Mouse (Mus musculus) limb, embryonic 11.5 days (tissue): ENCODE results near the gene Ptpn11. TPM values are rescaled to one million over a fixed set of nuclear protein-coding genes. Genes with fewer than 3 reads are reported as not detected.

Source experiments
- ATAC-seq: fragments of 200-750 bp; cut with Nextera tagmentation; 2 replicates; pipeline ENCODE4 v1.8.0; 2017; ENCODE audit warnings: low read depth; ENCODE audit not compliant: insufficient number of reproducible peaks, low FRiP score, low TSS enrichment
- DNase-seq: peaks from one replicate; pipeline ENCODE4 v3.0.0-alpha.2; 2015; ENCODE audit warnings: low spot score
- H3K27ac ChIP-seq: fragments of 300-500 bp; sonication (generic); replicated peaks from 2 replicates; pipeline ENCODE4 v1.5.1; 2014; ENCODE audit warnings: low read depth, mild to moderate bottlenecking, low read length
- H3K27me3 ChIP-seq: fragments of 300-500 bp; sonication (generic); 2 replicates; pipeline ENCODE4 v1.6.1; 2014; ENCODE audit warnings: mild to moderate bottlenecking, low read length, mixed read lengths; ENCODE audit not compliant: control insufficient read depth, insufficient read depth
- H3K36me3 ChIP-seq: fragments of 300-500 bp; sonication (generic); 2 replicates; pipeline ENCODE4 v1.6.1; 2014; ENCODE audit warnings: mild to moderate bottlenecking, low read length, moderate library complexity, mixed read lengths; ENCODE audit not compliant: control insufficient read depth, insufficient read depth
- H3K4me1 ChIP-seq: fragments of 300-500 bp; sonication (generic); 2 replicates; pipeline ENCODE4 v1.6.1; 2014; ENCODE audit warnings: low read length, mixed read lengths; ENCODE audit not compliant: control insufficient read depth, insufficient read depth
- H3K4me2 ChIP-seq: fragments of 300-500 bp; sonication (generic); 2 replicates; pipeline ENCODE4 v1.6.1; 2014; ENCODE audit warnings: low read depth, mild to moderate bottlenecking, moderate library complexity; ENCODE audit not compliant: severe bottlenecking
- H3K4me3 ChIP-seq: fragments of 300-500 bp; sonication (generic); 2 replicates; pipeline ENCODE4 v1.5.1; 2014; ENCODE audit warnings: low read depth, low read length
- H3K9ac ChIP-seq: fragments of 300-500 bp; sonication (generic); 2 replicates; pipeline ENCODE4 v1.6.1; 2014; ENCODE audit warnings: mild to moderate bottlenecking, low read length
- H3K9me3 ChIP-seq: fragments of 300-500 bp; sonication (generic); 2 replicates; pipeline ENCODE4 v1.6.1; 2016; ENCODE audit warnings: low read length; ENCODE audit not compliant: control insufficient read depth
- WGBS: fragments of 180-500 bp; shearing (Covaris S2); extraction: QIAGEN DNeasy Blood & Tissue Kit; methylation state at CpG from one replicate; pipeline ENCODE4 v1.1.7; 2014; 5-methylcytosine and 5-hydroxymethylcytosine counted together
- polyA plus RNA-seq: library from polyadenylated mRNA; unstranded; fragments of >200 nt; fragmentation: Nextera tagmentation; extraction: Ambion mirVana; gene quantifications from 2 replicates; pipeline ENCODE4 v1.2.1, GENCODE M21; 2014

Ptpn11 gene
- polyA plus RNA-seq, 1 experiment from 2014 or later = 27.5 TPM

DNA sequence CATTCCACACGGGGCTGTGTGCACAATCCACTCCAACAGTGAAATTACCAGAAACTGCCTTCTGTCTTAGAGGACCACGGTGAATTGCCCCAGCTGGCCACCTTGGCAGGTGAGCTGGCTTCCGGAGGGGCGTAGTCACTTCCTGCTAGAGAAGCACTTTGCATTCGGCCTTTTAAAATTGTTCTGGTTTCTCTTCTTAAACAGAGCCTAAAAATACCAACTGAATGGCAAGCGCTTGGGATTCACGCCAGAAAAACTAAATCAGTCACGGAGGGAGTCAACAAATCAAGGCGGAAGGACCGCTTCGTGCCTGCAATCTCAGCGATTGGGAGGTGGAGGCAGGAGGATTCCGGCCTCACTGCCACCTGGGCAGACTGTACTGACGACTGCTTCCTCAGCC is 77.0 kb downstream of the Ptpn11 start:
- H3K4me3 ChIP-seq = no peak overlapping the region
- no peak overlapping the region for H3K4me2 ChIP-seq
- no peaks in the 10 kb centered on the region for H3K4me1 ChIP-seq
- H3K9me3 ChIP-seq = no peaks in the 10 kb centered on the region
- DNase-seq (no peak), ATAC-seq (no peak)
- no peak overlapping the region for H3K27ac ChIP-seq
- H3K27me3 ChIP-seq = no peaks in the 10 kb centered on the region
- H3K9ac ChIP-seq = no peak overlapping the region
- H3K36me3 ChIP-seq = no peaks in the 10 kb centered on the region
- WGBS = 88% methylated on average over 14 of the region's 14 CpGs

- no peaks in the 10 kb centered on the region for H3K9me3 ChIP-seq
- ATAC-seq (no peak), DNase-seq (no peak)
- no peak overlapping the region for H3K9ac ChIP-seq
- no peaks in the 10 kb centered on the region for H3K27me3 ChIP-seq
- H3K4me2 ChIP-seq = no peak overlapping the region
- no peaks in the 10 kb centered on the region for H3K4me1 ChIP-seq
- H3K36me3 ChIP-seq = no peaks in the 10 kb centered on the region
- no peak overlapping the region for H3K4me3 ChIP-seq
- WGBS = 79% methylated on average over 5 of the region's 5 CpGs
- H3K27ac ChIP-seq = no peak overlapping the region
Measured at GRCm38 (mm10) chr5:121112390-121112789, 78.8 kb downstream of the Ptpn11 start.

- H3K9me3 ChIP-seq = no peaks in the 10 kb centered on the region
- 90% methylated on average over 18 of the region's 18 CpGs for WGBS
- no peaks in the 10 kb centered on the region for H3K27me3 ChIP-seq
- H3K36me3 ChIP-seq = no peaks in the 10 kb centered on the region
- ATAC-seq (no peak), DNase-seq (no peak)
- no peak overlapping the region for H3K27ac ChIP-seq
- no peak overlapping the region for H3K4me3 ChIP-seq
- H3K4me1 ChIP-seq = no peaks in the 10 kb centered on the region
- H3K9ac ChIP-seq = no peak overlapping the region
- H3K4me2 ChIP-seq = no peak overlapping the region
Measured at GRCm38 (mm10) chr5:121111106-121111915, 79.9 kb downstream of the Ptpn11 start.

DNA sequence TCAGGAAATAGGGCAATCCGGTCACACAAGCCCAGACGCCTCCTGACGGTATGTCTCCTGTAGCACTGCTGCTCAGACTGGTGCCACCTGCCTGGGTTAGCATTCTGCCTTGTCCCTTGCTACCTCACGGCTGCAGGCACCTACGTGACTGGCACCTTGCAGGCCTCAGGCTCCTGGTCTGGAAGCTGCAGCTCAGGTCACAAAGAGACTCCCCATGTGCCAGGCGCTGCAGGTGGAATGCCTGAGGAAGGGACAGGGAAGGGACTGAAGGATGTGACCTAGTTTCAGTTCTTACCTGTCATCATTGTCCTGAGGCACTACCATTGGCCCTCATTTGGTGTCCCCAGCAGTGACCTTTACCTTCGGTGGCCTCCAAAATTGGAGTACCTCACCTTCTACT is 82.0 kb downstream of the Ptpn11 start:
- WGBS = 84% methylated on average over 7 of the region's 7 CpGs
- Histone ChIP-seq H3K4me2 (no peak overlapping the region), H3K27ac (no peak overlapping the region), H3K27me3 (no peaks in the 10 kb centered on the region), H3K4me1 (no peaks in the 10 kb centered on the region), H3K4me3 (no peak overlapping the region), H3K9ac (no peak overlapping the region), H3K36me3 (no peaks in the 10 kb centered on the region), H3K9me3 (no peaks in the 10 kb centered on the region)
- no peak for ATAC-seq
- no peak for DNase-seq

DNA sequence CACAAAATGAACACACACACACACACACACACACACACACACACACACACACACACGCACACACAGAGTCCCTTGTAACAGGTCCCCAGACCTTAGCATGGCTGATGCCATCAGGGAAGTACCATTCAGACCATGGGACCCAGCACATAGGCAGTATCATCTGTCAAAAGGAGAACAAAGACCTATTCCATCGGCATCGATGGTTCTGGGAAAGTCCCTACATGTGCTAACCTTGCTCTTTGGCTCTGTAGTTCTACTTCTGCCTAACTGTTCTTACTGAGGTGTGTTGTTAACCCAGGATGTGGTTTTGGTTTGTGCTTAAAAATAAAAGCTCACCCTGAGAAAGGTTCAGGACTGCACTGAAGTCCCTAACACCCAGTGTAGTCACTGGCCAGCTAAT is 84.3 kb downstream of the Ptpn11 start:
- Histone ChIP-seq H3K9me3 (no peaks in the 10 kb centered on the region), H3K27ac (no peak overlapping the region), H3K4me3 (no peak overlapping the region), H3K4me2 (no peak overlapping the region), H3K4me1 (no peaks in the 10 kb centered on the region), H3K36me3 (no peaks in the 10 kb centered on the region), H3K27me3 (no peaks in the 10 kb centered on the region), H3K9ac (no peak overlapping the region)
- ATAC-seq (no peak), DNase-seq (no peak)
- 82% methylated on average over 3 of the region's 3 CpGs for WGBS

GRCm38 (mm10) chr5:121100886-121101580 is 90.2 kb downstream of the Ptpn11 start:
- DNase-seq = no peak
- WGBS = 83% methylated on average over 9 of the region's 9 CpGs
- Histone ChIP-seq H3K36me3 (no peaks in the 10 kb centered on the region), H3K4me3 (no peak overlapping the region), H3K27ac (no peak overlapping the region), H3K9me3 (no peaks in the 10 kb centered on the region), H3K4me1 (no peaks in the 10 kb centered on the region), H3K9ac (no peak overlapping the region), H3K4me2 (no peak overlapping the region), H3K27me3 (no peaks in the 10 kb centered on the region)
- no peak for ATAC-seq

DNA sequence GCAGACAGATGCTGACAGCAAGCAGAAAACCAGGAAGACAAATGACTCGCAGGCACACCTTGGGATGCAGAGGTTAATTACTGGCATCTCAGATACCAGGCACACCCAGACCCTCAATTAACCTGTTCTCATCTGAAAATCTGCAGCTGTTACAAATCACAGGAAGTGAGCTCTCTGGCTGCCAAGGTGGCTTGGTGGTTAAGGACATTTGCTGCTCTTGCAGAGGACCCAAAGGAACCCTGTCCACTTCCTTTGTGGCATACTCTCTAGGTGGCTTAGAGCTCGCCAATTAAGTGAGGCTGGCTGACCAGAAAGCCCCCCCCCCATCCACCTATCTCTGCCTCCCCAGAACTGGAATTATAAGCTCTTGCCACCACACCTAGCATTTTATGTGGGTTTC is 91.1 kb downstream of the Ptpn11 start:
- Histone ChIP-seq H3K36me3 (no peaks in the 10 kb centered on the region), H3K9ac (no peak overlapping the region), H3K27ac (no peak overlapping the region), H3K27me3 (no peaks in the 10 kb centered on the region), H3K4me2 (no peak overlapping the region), H3K4me3 (no peak overlapping the region), H3K4me1 (no peaks in the 10 kb centered on the region), H3K9me3 (no peaks in the 10 kb centered on the region)
- ATAC-seq (no peak), DNase-seq (no peak)
- WGBS = 55% methylated on average over 2 of the region's 2 CpGs

DNA sequence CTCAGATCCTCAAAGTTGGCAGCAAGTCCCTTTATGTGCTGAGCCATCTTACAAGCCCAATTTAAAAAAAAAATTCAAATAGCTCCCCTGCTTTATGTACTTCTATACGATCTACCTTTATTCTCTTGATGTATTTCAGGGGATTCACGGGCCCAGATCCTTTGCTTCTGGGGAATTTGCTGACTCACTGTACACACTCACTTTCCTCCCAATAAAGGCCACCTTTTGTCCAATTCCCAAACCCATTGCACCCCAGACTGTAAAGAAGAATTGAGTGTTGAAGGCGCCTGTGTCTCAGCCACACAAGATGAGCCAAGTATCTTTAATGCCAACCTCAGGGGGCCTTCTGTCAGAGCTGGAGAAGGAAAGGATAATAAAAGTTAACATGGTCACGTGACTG is 93.2 kb downstream of the Ptpn11 start:
- H3K4me2 ChIP-seq = no peak overlapping the region
- no peaks in the 10 kb centered on the region for H3K9me3 ChIP-seq
- no peaks in the 10 kb centered on the region for H3K36me3 ChIP-seq
- no peak overlapping the region for H3K9ac ChIP-seq
- ATAC-seq (no peak), DNase-seq (no peak)
- no peak overlapping the region for H3K4me3 ChIP-seq
- H3K27me3 ChIP-seq = no peaks in the 10 kb centered on the region
- H3K27ac ChIP-seq = no peak overlapping the region
- H3K4me1 ChIP-seq = no peaks in the 10 kb centered on the region
- WGBS = 82% methylated on average over 4 of the region's 4 CpGs
